Mouse (Mus musculus): ENCODE measurements around the gene Prom1.

DNA sequence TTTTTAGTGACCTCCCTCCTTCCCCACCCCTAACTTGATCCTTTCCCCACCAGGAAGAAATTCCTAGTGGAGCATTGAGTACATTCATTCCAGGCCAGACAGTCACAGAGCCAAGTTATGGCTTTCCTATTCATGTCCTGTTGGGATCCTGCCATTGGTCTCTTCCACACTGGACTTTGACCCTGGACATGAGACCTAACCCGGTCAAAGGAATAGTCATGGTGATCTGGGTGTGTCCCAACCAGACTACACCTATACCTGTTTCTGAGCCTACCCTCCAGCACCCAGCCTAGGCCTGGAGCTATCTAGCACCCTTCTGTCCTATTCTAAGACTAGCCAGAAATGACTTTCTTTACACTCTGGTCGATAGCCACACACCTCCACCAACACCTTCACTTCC lies 11.3 kb upstream of the Prom1 start:
- TF ChIP-seq EP300 (IDR thresholded peaks at IDR 0.05; ENCODE audit: low read depth) (no peak), CTCF (IDR thresholded peaks at IDR 0.05; ENCODE audit: low read depth) (no peak)

All from liver, embryonic 14.5 days (tissue).